Mouse (Mus musculus): ENCODE data around the gene Gm10570. TPM values are rescaled to one million over a fixed set of nuclear protein-coding genes. Genes with fewer than 3 reads are reported as not detected.

Gene Gm10570
- total and polyA plus RNA-seq, 2 experiments from 2014 or later, result 2.8 TPM; not detected in 1

- ATAC-seq (ENCODE audit: insufficient read depth, low read depth) (peak; percentile 27), DNase-seq (ENCODE audit: low spot score) (no peak)
- TF ChIP-seq EP300 (IDR thresholded peaks at IDR 0.05; ENCODE audit: low read depth) (no peak), CTCF (IDR thresholded peaks at IDR 0.05; ENCODE audit: low read depth) (no peak)
- no peak overlapping the region for H3K4me2 ChIP-seq (ENCODE audit: low read depth, low read length)
- H3K27ac ChIP-seq (ENCODE audit: low read depth), result peak overlapping the region; percentile 71
- no peaks in the 10 kb centered on the region for H3K27me3 ChIP-seq (ENCODE audit: control insufficient read depth, insufficient read depth, low read length)
- H3K4me3 ChIP-seq (ENCODE audit: low read depth, low read length), result no peak overlapping the region
- peaks cover 20% of the 10 kb centered on the region; the same call in 1 of the 2 replicates for H3K4me1 ChIP-seq (ENCODE audit: control insufficient read depth, insufficient read depth)
- 34% methylated on average over 13 of the region's 13 CpGs for WGBS
- H3K36me3 ChIP-seq (replicated peaks; ENCODE audit: control insufficient read depth, insufficient read depth, low read length), result peaks cover 43% of the 10 kb centered on the region
- no peaks in the 10 kb centered on the region for H3K9me3 ChIP-seq (replicated peaks; ENCODE audit: control insufficient read depth, low read length)
- 0 out of 2 replicates have a peak overlapping the region, but pooled peaks have one; percentile 5 for H3K9ac ChIP-seq (replicated peaks; ENCODE audit: low read depth, low read length)
These were observed 7.5 kb upstream of the Gm10570 start for GRCm38 (mm10) chr4:130315771-130316527.

GRCm38 (mm10) chr4:130313552-130313951, 5.1 kb upstream of the Gm10570 start:
- no peak for DNase-seq (ENCODE audit: low spot score)
- Histone ChIP-seq H3K9ac (replicated peaks; ENCODE audit: low read depth, low read length) (no peak overlapping the region), H3K4me2 (ENCODE audit: low read depth, low read length) (no peak overlapping the region), H3K9me3 (replicated peaks; ENCODE audit: control insufficient read depth, low read length) (no peaks in the 10 kb centered on the region), H3K27ac (ENCODE audit: low read depth) (peak overlapping the region; percentile 95; the same call in 1 of the 2 replicates), H3K36me3 (replicated peaks; ENCODE audit: control insufficient read depth, insufficient read depth, low read length) (peaks cover 43% of the 10 kb centered on the region), H3K27me3 (ENCODE audit: control insufficient read depth, insufficient read depth, low read length) (no peaks in the 10 kb centered on the region), H3K4me1 (ENCODE audit: control insufficient read depth, insufficient read depth) (peaks cover 20% of the 10 kb centered on the region; the same call in 1 of the 2 replicates), H3K4me3 (ENCODE audit: low read depth, low read length) (no peak overlapping the region)
- no peak for TF ChIP-seq CTCF (IDR thresholded peaks at IDR 0.05; ENCODE audit: low read depth)
- TF ChIP-seq EP300 (IDR thresholded peaks at IDR 0.05; ENCODE audit: low read depth), result no peak
- 74% methylated on average over 4 of the region's 4 CpGs for WGBS
- no peak for ATAC-seq (ENCODE audit: insufficient read depth, low read depth)

GRCm38 (mm10) chr4:130312526-130312925, 4.1 kb upstream of the Gm10570 start:
- Histone ChIP-seq H3K9ac (replicated peaks; ENCODE audit: low read depth, low read length) (no peak overlapping the region), H3K36me3 (replicated peaks; ENCODE audit: control insufficient read depth, insufficient read depth, low read length) (peaks cover 42% of the 10 kb centered on the region), H3K4me2 (ENCODE audit: low read depth, low read length) (peak overlapping the region; percentile 79; the same call in 1 of the 2 replicates), H3K27ac (ENCODE audit: low read depth) (peak overlapping the region; percentile 95), H3K27me3 (ENCODE audit: control insufficient read depth, insufficient read depth, low read length) (no peaks in the 10 kb centered on the region), H3K4me1 (ENCODE audit: control insufficient read depth, insufficient read depth) (peaks cover 20% of the 10 kb centered on the region; the same call in 1 of the 2 replicates), H3K9me3 (replicated peaks; ENCODE audit: control insufficient read depth, low read length) (no peaks in the 10 kb centered on the region), H3K4me3 (ENCODE audit: low read depth, low read length) (no peak overlapping the region)
- ATAC-seq (ENCODE audit: insufficient read depth, low read depth) (peak; percentile 15), DNase-seq (ENCODE audit: low spot score) (no peak)
- 26% methylated on average over 3 of the region's 3 CpGs for WGBS
- TF ChIP-seq EP300 (IDR thresholded peaks at IDR 0.05; ENCODE audit: low read depth) (no peak), CTCF (IDR thresholded peaks at IDR 0.05; ENCODE audit: low read depth) (no peak)

GRCm38 (mm10) chr4:130309254-130309653, 780 bp upstream of the Gm10570 start:
- H3K4me1 ChIP-seq (ENCODE audit: control insufficient read depth, insufficient read depth), result peaks cover 15% of the 10 kb centered on the region; the same call in 1 of the 2 replicates
- H3K36me3 ChIP-seq (replicated peaks; ENCODE audit: control insufficient read depth, insufficient read depth, low read length), result peaks cover 22% of the 10 kb centered on the region
- 25% methylated on average over 8 of the region's 8 CpGs for WGBS
- no peak for DNase-seq (ENCODE audit: low spot score)
- no peak for ATAC-seq (ENCODE audit: insufficient read depth, low read depth)
- H3K9me3 ChIP-seq (replicated peaks; ENCODE audit: control insufficient read depth, low read length), result no peaks in the 10 kb centered on the region
- H3K27me3 ChIP-seq (ENCODE audit: control insufficient read depth, insufficient read depth, low read length), result peaks cover 5% of the 10 kb centered on the region; the same call in 1 of the 2 replicates
- H3K9ac ChIP-seq (replicated peaks; ENCODE audit: low read depth, low read length), result peak overlapping the region; percentile 87
- H3K4me3 ChIP-seq (ENCODE audit: low read depth, low read length), result peak overlapping the region; percentile 65
- TF ChIP-seq CTCF (IDR thresholded peaks at IDR 0.05; ENCODE audit: low read depth) (no peak), EP300 (IDR thresholded peaks at IDR 0.05; ENCODE audit: low read depth) (no peak)
- peak overlapping the region; percentile 95 for H3K27ac ChIP-seq (ENCODE audit: low read depth)
- peak overlapping the region; percentile 79 for H3K4me2 ChIP-seq (ENCODE audit: low read depth, low read length)

- peaks cover 8% of the 10 kb centered on the region for H3K36me3 ChIP-seq (replicated peaks; ENCODE audit: control insufficient read depth, insufficient read depth, low read length)
- H3K4me3 ChIP-seq (ENCODE audit: low read depth, low read length), result peak overlapping the region; percentile 65
- peak; percentile 21; the same call in 1 of the 2 replicates for TF ChIP-seq CTCF (IDR thresholded peaks at IDR 0.05; ENCODE audit: low read depth)
- peak; percentile 45; the same call in 1 of the 2 replicates for TF ChIP-seq EP300 (IDR thresholded peaks at IDR 0.05; ENCODE audit: low read depth)
- DNase-seq (ENCODE audit: low spot score) (peak; percentile 91), ATAC-seq (ENCODE audit: insufficient read depth, low read depth) (peak; percentile 70)
- H3K27ac ChIP-seq (ENCODE audit: low read depth), result peak overlapping the region; percentile 95
- peaks cover 9% of the 10 kb centered on the region; the same call in 1 of the 2 replicates for H3K4me1 ChIP-seq (ENCODE audit: control insufficient read depth, insufficient read depth)
- peaks cover 5% of the 10 kb centered on the region; the same call in 1 of the 2 replicates for H3K27me3 ChIP-seq (ENCODE audit: control insufficient read depth, insufficient read depth, low read length)
- H3K9me3 ChIP-seq (replicated peaks; ENCODE audit: control insufficient read depth, low read length), result no peaks in the 10 kb centered on the region
- WGBS, result 1% methylated on average over 23 of the region's 23 CpGs
- peak overlapping the region; percentile 79 for H3K4me2 ChIP-seq (ENCODE audit: low read depth, low read length)
- peak overlapping the region; percentile 87 for H3K9ac ChIP-seq (replicated peaks; ENCODE audit: low read depth, low read length)
These were observed 633 bp downstream of the Gm10570 start for GRCm38 (mm10) chr4:130307851-130308230.

Data from heart, postnatal 0 days (tissue).